Mouse (Mus musculus) kidney, adult 18-20 months (tissue): ENCODE measurements around the gene Krt84.
"Not testable (repeated sequence)": the region's sequence is repeated elsewhere in the genome, so short reads cannot be mapped to it uniquely, and the experiment has no call there.

Experiments
- DNase-seq: peaks from one replicate; pipeline ENCODE4 v3.0.0; 2021

The Krt84 gene

DNA sequence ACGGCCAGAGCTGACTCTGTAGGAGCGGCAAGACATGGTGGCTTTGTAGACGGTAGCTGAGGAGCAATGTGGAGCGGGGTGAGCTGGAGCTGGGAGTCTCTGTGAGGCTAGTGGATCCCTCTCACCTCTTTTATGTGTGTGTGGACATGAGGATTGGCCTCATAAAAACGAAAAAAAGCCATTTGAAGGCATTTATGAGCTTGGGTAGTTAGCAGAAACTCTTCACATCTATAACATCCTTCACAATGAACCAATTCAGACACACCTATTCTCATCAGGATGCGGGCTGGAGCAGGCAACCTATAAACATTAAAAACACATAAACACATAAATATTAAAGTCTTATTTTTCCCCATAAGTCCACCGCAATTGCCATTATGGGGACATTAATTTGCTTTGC, at the start of gene Krt84:
Gene Krt84 (minus strand): TSS at position 101 of the 400 bp plus-strand sequence.
- DNase-seq = no peak

DNA sequence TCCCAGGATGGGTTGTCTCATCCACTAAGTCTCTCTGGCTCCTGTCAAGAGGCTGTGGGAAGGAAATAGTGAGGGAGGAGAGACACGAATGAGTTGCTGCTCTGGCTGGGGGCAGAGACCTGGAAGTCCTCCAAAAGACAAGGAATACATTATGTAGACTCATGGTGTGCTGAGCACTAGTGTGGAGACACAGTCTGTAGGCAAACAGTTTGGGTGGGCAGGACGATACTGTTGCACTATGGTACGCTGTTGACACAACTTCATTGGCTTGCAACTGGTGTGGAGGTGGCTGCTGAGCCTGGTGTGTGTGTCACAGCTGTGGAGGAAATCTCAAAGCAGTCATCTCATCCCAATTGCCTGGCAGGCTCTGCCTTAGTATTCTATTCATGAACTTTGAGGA, 49.1 kb upstream of the Krt84 start:
- DNase-seq = no peak

DNA sequence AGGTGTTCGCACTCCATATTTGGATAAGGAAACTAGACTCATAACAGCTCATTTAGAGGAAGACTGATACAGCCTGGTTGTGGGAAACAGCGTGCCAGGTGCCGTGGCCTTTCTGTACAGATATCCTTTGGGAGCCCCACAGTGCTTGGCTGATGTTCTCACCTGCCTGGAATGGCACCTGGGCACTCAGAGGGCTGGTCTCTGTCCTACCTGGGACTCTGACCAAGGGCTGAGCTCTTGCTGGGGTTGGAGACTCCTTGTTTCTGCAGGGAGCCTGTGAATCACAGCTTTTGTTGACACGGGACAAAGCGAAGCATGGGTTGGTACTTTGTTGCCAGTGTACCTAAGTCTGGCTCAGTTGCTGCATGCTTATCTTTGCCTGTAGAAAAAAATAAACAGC, 42.9 kb upstream of the Krt84 start:
- no peak for DNase-seq

DNA sequence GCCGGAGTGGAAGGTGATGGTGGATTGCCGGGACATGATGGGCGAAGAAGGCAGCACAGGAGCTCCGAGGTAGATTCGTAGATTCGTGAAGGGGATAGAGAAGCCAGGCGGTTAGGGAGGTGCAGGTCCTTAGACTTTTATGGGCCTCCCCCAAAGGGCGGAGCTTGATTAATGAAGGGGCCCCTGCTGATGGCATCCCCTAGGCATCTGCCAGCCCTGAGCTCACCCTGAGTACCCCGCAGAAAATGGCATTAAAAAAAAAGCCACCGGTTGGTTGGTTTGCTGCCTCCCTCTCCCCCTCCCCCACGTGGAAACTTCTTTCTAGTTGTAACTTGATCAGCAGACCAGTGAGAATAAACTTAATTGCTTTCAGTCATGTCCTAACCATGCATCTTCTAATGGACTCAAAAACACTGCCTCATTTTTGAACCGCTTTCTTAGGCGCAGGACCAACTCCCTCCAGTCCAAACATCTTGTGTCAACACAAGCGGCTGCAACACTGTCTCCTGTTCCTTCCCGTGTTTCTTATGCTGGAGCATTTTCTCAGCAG, 41.3 kb upstream of the Krt84 start, which contains the start of gene Krt75:
Gene Krt75 (minus strand): TSS at position 109 of the 550 bp plus-strand sequence.
- DNase-seq = no peak

DNA sequence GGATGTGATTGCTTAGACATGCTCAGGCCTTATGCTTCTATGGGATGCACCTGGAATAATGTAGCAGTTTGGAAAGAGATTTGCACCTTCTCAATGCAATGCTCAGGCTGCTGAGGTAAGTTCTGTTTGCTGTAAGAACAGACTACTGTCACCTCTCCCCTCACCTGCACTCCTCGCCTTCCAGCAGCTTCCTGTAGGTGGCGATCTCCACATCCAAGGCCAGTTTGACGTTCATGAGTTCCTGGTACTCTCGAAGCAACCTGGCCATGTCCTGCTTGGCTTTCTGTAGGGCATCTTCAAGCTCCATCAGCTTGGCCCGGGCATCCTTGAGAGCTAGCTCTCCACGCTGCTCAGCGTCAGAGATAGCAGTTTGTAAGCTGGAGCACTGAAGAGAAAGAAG, 35.2 kb upstream of the Krt84 start:
- DNase-seq = peak; percentile 24

DNA sequence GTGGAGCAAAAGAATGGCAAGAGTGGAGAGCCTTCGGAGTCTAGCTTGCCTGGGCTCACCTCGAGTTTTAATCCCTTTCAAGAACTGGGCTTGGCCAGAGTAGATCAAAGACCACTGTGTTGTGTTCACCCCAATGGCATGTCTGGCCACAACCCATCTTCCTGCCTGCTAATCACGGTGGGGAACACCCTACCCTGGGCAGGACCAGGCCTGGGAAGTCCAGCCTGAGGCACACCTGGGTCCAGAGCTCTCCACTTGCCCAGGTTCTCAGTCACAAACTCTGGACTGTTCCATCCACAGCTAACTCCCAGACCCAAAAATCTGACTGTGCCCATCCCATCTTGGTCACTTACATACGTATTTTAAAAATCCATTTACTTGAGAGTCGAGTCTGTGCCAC, 30.2 kb upstream of the Krt84 start, which contains the start of gene Krt90:
Gene Krt90 (minus strand): TSS at position 101 of the 400 bp plus-strand sequence.
- DNase-seq = no peak

DNA sequence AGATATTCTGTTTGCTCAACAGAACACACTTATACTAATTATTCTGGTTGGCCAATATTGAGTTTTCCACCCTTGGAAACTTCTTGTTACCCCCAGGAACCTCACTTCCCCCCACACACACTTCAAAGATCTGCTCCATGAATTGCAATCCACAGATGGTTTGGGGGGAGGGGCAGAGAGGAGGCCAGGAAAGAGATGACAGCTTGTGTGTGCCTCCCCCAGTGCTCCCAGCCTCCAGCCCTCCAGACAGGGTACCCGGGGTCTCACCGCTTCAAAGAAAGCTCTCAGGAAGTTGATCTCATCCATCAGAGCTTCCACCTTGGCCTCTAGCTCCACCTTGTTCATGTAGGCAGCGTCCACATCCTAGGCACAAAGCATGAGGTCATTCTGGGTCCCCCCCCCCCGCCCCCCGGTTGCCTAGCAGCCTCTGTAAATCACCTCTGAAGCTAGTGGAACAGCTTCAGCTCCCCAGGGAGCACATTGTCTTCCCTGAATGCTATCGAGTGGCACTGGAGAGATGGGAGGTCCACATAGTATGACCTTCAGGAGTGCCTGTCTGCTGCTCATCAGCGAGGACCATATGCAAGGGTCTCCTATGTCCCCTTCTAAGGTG, 25.5 kb upstream of the Krt84 start:
- no peak for DNase-seq

DNA sequence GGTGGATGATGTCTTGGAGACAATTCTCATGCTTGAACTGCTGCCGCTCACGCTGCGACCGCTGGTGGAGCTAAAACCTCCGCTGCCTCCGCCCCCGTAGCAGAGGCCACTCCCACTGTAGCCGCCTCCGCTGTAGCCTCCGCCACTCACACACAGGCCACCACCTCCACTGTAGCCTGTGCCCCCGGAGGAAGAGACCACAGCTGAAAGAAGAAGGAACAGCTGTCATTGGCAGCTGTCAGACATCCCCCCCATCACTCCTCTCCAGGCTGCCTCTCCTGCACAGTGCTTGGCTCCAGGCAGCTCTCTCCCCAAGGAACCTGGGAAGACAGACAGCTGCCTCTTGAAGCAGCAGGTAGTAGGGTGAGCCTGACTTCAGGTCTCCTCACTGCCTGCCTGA, 20.5 kb upstream of the Krt84 start:
- peak; percentile 9 for DNase-seq

DNA sequence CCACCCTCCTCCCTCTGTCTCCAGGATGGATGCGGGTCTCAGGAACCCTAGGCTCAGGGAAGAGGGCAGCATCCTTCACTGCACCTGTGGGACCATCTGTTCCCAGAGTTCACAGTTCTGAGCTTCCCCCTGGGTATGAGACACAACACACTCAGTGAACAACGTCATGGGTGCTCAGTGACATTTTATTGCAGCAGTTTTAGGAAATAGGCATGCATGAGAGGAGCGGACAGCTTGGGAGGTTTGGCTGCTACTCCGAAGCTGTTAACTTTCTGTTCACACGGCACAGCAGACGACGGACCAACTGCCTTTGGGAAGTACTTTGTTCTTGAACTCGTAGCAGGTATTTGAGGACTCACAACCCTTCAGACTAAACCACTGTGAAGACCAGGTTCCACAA, 19.6 kb upstream of the Krt84 start:
- DNase-seq = no peak

DNA sequence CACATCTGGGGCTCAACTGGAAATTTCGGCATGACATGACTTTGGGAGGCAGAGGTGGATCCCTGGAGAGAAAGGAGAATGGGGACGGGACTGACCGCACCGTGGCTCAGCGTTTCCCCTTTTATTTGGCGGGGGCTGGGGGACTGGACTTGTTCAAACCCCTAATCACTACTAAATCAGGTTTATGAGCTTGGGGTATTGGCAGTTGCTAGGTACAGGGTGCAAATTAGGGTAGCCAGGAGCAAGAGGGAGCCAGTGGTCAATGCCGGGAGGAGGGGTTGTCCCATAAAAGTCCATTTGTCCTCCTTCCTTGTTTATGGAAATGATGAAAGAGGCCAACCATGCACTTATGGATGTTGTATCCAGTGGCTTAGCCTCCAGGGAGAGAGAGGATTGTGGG, 17.9 kb upstream of the Krt84 start, which contains the start of gene Krt82:
Gene Krt82 (minus strand): TSS at position 101 of the 400 bp plus-strand sequence.
- DNase-seq = no peak

DNA sequence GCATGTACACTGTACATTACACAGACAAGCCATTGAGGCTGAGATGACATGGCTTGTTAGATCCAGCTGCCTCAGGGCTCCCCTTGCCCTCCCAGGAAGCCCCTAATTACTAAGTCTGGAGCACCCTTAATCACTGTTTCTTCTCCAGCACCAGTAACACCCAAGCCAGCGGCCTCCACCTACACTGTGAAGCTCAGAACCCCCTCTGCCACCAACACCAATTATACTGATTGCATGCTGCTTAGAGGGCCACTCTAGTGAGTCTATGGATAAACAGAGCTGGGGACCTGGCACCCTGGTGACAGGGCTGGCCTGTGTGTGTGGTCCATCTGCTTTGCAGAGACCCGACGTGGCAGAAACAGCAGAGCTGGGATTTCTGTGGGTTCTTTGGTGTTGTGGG, 11.9 kb upstream of the Krt84 start:
- no peak for DNase-seq

DNA sequence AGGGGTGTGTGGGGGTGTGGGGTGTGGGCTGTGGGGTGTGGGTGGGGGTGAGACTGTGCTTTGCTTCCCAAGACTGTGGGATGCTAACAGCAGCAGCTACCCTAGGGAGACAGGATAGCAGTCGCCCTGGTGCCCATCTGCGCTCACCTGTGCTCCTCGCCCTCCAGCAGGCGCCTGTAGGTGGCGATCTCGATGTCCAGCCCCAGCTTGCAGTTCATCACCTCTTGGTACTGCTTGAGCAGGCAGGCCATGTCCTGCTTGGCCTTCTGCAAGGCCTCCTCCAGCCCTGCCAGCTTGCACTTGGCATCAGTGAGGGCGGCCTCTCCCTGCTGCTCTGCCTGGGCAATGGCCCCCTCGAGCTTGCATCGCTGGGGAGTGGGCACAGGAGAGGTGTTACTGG, 9.9 kb upstream of the Krt84 start:
- no peak for DNase-seq

DNA sequence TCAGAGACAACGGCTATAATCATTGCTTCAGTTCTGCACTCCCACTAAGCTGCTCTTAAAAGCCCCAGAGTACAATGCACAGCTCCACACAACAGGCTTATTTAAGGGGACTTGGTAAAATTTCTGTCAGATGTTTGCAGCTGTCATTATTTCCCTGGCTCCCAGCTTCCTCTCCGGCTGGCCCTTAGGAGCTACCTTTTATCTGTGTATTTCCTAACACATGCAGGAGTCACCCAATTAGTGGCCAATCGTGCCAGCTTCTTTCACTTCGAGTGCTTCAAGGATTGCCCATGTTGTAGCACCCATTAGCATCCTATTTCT, 5.9 kb upstream of the Krt84 start:
- no peak for DNase-seq

DNA sequence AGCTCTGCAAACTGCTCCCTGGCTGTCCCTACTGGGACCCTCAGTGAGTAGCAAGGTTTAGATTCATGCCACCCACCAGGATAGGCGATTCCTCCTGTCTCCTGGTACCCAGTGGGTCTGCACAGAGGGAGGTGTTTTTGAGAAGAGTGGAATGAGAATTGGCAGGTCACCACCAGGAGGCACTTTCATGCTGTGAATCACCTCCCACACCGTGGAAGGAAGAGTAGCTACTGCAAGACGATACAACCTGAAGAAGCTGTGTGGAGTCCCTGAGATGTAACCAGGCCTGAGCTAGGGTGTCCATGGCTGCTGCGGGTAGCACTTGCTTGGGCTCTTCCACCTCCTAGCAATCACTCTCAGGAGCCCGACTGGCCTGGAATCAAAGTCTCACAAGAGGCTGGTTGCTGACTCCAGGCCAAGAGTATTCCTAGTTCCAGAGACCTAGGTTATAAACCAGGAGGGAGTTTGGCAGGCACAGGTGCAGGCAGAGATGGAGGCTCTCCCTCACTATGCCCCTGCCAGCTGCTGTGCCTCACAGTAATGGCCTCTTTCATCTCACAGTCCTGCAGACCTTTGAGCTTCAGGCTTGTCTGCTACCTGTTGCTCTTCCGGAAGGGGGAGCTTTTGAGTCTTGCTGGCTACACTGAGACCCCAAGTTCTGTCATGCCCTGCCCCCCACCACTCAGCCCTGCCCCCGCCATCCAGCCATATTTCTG, 5.4 kb upstream of the Krt84 start:
- DNase-seq = no peak

DNA sequence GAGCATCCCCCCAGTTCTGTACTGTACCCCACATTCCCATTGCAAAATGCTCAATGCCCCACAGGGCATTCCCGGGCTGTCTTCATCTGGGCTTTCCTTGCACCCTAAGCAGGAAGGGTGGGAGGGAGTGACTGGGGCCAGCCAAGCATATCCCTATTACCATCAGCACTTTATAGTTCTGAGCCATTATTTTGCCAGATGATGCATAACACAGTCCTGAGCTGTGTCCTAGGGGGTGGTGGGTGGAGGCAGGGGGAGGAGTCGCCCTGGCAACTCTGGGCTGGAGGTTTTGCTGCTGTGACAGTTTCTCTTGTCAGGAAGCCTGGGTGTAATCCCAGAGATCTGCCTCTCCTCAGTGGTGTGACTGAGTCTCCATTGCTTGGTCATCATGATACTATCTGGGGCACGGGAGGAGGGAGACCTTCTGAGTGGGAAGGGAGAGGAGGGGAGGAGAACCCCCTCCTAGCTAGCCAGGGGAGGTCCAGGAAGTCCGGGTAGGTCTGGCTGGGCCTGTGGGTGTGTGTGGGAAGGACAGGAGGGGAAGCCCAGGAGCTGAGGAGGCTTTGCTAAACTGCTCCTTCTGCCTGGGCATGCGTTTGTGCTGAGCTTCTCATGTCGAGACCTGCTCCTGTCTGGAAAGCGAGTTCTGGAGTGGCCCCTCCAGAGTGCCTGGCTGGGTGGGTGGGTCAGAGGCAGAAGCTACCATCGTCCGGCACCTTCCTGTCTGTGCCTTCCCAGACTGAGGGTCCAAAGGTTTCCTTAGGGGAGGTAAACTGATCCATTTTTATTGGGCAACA, 3.6 kb upstream of the Krt84 start:
- DNase-seq = no peak

DNA sequence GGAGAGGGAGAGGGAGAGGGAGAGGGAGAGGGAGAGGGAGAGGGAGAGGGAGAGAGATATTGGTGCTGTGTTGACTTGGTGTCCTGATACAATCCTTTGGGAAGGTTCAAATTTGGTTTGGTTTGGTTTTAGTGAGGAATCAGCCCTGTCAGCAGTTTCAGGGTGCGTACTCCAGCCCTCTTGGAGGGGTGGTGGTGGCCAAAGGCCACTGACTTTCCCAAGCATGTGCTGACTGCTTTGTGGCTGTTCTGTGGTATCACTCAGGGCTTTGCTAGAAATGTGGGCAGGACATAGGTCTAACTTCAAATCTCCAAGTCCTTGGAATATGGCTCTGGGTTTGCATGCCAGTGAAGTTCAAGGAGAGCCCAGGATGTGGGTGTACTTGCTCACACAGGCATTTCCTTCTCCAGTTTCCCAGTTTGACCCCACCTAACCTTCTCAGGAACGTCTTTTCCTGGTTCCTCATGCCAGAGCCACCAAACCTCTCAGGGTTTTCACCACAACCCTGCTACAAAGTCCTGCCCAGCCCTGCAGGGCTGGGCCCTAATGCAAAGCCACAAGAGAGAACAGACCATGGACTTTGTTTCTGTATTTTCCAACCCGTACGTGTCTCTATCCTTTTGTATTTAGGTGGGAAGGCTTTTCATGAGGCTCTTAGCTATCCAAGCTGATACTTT, 9.9 kb downstream of the Krt84 start:
- peak; percentile 24 for DNase-seq

DNA sequence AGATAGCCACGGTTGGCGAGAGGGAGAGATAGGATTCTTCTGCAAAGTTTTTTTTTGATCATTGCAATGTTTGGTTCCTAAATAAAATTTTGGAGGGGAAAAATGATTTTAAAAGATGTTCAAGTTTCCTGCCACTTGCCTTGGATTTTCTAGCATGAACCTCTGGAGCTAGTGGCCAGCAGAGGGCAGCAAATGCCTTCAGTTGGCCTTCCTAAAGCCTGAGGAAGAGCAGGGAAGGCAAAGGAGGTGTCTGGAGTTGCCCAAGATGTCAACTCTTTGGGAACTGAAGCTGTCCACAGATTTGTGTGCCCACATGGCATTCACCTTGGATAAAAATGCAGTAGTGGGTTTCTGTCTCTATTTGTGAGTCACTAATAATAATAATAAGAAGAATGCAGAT, 12.8 kb downstream of the Krt84 start:
- DNase-seq = peak; percentile 78

DNA sequence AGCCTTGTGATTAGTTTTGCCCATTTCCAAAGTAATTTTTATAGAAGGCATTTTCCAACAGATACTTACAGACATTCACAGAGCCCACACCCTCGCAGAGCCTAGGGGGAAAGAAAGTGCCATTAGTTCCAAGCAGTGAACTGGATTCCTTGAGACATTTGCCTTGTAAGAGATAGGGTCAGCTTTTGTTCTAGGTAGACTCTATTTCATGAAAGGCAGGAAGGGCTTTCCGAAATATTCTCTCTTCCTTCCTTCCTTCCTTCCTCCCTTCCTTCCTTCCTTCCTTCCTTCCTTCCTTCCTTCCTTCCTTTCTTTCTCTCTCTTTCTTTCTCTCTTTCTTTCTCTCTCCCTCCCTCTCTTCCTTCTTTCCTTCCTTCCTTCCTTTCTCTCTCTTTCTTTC, 15.5 kb downstream of the Krt84 start, which contains the start of gene Gm49425:
Gene Gm49425 (minus strand): TSS at position 101 of the 400 bp plus-strand sequence.
- not testable (repeated sequence) for DNase-seq

DNA sequence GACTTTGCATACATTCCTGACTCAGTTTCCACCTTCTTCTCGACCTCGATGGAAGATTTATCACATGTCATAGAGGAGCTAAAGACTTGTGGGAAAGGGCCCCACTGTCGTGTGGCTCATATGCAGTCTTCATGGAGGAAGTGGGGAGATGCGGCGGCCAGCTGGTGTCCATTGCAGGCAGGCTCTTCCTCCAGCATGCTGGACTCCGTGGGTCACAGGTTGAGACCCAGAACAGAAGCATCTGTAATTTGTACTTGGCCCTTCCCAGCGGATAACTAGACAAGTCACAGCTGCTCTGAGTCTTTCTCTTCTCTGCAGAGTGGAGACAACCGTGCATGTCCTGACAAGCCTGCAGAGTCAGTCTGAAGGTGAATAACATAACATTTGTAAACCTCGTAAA, 24.4 kb downstream of the Krt84 start:
- no peak for DNase-seq

DNA sequence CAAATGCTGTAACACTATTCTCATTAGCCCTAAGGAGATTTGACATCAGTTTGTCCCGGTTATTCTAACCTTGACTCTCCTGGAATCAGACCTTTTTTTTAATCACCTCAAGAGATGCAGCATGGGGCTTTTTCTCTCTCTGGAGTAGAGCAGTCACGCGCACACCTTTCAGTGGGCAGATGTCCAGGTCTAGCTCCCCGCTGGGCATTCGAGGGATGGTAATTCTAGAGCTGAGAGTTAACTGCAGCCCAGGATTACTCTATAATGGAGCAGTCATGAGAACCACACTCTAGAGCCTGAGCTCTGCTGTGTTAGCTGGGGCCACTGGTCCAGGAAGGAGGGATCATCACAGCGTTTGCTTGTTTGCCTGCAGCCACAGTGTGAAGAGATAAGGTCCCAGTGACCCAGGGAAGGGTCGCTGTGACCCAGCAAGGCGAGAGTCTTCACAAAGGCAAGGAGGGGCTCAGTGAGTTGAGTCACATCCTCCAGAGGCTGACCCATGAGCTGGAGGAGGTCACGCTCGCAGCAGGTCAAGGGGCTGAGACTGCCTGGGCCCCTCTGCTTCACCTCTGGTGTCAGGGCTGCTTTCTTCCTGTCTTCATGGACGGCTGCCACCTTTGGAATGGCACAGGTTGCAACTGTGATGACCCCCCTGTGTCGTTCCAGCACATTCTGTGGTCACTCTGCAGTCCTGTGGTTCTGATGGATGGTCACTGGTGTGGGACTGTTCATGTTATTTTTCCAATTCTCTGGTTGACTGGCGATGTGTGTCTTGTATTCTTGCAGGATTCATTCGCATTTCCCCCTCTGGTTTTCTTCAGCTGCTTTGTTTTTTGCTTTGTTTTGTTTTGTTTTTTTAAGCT, 25.5 kb downstream of the Krt84 start:
- DNase-seq = peak; percentile 16

DNA sequence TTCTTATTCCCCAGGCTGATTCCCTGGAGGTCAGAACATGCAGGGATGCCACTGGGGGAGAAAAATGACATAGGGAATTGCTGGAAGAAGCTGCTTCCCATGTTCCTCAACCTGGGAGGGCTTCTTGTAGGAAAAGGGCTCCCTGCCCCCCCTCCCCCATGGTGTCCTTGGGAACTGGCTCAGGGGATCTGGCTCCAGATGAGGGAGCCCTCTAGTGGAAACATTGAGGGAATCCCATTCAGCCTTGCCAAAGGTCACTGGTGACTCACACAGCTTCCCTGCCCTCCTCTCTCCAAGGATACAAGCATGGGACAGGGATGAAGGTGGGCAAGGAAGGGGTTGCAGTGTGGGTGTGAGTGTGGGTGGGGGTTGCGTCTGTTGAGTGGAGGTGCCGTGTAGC, 35.4 kb downstream of the Krt84 start:
- DNase-seq = peak; percentile 47

DNA sequence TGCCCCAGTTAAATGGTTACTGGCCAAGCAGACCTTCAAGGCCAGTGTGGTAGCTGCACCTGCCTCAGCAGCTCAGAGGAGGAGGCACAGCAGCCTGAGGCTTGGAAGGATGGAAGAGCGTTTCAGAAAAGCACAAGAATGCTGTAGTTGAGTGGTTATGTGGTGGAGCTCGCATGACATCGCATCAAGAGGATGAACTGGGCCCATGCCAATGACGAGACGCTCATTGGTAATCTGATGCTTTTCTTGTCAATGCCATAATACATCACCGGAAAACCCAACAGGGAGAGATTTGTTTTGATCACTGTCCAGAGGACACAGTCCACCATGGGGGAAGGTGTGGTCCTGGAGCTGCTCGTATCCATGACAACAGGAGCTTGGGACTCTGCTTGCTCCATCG, 37.4 kb downstream of the Krt84 start:
- DNase-seq = no peak
